Mouse (Mus musculus): ENCODE measurements around the gene Ahcyl2.

DNA sequence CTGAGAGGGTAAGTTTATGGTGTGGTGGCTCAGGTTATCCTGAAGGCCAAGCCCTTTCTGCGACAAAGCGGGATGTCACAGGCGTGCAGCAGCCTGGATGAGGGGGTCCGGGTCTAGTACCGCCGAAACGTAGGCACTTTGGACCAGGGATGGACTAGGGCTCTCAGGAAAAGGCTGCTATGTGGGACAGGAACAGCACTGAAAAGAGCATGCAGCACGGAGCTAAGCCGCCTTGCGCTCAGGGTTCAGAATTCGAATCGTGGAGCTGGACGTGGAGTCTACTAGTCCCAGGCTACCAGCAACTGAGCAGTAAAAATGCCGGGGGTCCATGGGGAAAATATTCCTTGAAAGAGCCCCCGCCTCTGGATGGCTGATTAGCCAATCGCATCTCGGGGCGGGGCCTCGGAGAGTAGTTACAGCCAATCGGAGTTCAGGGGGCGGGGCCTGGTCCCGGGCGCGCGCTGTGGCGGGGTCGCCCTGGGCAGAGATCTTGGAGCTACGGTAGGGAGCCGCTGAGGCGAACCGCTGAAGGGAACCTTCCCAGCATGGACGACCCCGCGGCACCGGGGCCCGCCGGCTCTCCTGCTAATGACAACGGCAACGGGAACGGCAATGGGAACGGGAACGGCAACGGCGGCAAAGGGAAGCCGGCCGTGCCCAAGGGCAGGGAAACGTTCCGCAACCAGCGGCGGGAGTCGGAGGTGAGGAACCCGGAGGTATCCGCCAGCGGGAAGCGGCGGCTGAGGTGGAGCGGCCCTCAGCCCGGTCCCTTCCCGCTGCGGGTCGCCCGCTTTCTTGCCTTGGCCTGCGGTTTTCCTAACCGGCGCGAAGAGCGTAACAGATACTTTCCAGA, 148.9 kb downstream of the Ahcyl2 start, which contains the start of gene Strip2:
- TF ChIP-seq CTCF (IDR thresholded peaks at IDR 0.05; ENCODE audit: low read depth), result no peak
- no peak for TF ChIP-seq EP300 (optimal IDR thresholded peaks at IDR 0.05)

Data from stomach, postnatal 0 days (tissue).